Mouse (Mus musculus): ENCODE data around the gene Iqgap3.

Iqgap3 gene

GRCm38 (mm10) chr3:88150999-88151364 lies 69.2 kb downstream of the Iqgap3 start:
- peak; percentile 53 for DNase-seq

- peak; percentile 86 for DNase-seq
These were observed 70.3 kb downstream of the Iqgap3 start for GRCm38 (mm10) chr3:88152056-88152455.

- no peak for DNase-seq
These were observed 71.7 kb downstream of the Iqgap3 start for GRCm38 (mm10) chr3:88153290-88154011.

DNA sequence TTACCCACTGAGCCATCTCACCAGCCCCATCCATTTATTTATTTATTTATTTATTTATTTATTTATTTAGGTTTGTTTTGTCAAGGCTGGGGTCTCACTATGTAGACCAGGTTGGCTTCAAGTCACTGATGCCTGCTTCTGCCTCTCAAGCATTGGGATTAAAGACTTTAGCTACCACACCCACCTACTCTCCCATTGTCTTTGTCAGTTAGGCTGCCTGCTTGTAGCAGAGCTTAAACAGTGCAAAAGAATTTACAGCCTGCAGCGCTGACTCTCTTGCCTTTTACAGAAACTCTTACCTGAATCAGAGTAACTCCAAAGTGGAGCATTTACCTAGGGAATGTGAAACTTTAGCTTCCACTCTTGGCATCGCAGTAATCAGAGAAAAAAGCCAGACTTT lies 72.5 kb downstream of the Iqgap3 start:
- no peak for DNase-seq

GRCm38 (mm10) chr3:88156817-88157216 lies 75.0 kb downstream of the Iqgap3 start:
- peak; percentile 38 for DNase-seq

- peak; percentile 63 for DNase-seq
These were observed 76.2 kb downstream of the Iqgap3 start for GRCm38 (mm10) chr3:88157771-88158597.

DNA sequence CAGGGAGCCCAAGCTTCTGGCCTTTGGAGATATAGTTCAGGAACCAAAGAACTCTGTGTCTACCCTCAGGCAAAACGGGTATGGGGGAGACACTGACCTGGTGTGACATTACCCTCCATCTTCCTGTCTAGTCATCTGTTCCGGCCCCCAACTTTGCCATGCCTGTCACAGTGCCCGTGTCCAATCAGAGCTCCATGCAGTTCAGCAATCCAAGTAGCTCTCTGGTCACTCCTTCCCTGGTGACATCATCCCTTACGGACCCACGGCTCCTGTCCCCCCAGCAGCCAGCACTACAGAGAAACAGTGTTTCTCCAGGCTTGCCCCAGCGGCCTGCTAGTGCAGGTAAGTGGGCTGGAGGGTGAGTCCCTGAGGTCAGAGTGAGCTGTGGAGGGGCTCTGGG lies 77.2 kb downstream of the Iqgap3 start:
- DNase-seq: no peak

DNA sequence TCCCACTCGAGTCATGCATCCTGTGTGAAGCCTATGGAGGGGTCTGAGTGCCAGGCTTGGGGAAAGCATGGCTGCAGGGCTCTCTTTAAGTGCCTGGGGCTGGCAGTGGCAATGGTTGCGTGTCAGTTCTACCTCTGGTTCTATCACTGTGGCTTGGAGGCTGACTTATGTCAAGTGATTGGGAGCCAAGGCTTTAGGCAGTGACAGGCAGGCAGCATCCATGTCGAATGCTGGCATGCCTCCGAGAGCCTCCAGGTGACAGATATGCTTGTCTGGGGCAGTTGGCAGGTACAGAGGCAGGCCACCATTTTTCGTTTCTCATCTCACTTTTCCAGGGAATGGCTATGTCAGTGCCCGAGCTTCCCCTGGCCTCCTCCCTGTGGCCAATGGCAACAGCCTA lies 79.1 kb downstream of the Iqgap3 start:
- peak; percentile 71 for DNase-seq

DNA sequence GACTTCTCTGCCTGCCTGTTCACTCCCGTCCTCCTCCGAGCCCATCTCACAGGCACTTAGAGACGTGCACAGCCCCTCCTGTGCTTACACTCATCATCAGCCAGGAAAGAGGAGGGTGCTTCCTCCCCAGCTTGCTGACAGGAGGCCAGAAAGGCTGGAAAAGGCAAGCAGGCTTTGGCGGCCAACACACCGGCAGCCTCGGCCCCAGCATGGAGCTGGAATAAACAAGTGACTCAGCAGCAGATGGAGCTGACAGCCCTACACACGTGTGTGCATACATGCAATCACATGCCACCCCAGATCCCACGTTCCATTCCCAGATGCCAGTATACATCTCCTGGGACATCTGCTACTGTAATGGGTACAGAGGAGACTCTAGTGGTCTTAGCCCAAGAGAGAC lies 80.5 kb downstream of the Iqgap3 start:
- peak; percentile 95 for DNase-seq

- peak; percentile 58 for DNase-seq
These were observed 81.0 kb downstream of the Iqgap3 start for GRCm38 (mm10) chr3:88162811-88163210.

DNA sequence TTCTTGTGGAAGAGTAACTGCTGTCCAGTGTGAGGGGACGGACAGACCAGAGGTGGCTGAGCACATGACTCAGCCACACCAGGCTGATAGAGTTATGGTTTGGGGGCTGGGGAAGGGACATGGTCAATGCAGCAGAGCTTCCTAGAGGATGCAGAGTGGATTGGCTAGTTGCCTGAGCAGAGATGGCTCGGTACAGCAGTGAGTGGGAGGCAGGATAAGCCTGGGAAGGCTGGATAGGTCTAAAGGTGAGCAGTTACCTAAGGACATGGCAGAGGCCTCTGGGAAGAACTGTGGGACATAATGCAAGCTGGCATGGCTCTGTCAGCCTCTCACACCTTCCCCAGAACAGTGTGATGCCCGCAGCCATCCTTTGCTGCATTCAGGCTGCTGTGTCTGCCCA lies 82.1 kb downstream of the Iqgap3 start:
- peak; percentile 53 for DNase-seq

GRCm38 (mm10) chr3:88164263-88164662 lies 82.5 kb downstream of the Iqgap3 start:
- DNase-seq: no peak

DNA sequence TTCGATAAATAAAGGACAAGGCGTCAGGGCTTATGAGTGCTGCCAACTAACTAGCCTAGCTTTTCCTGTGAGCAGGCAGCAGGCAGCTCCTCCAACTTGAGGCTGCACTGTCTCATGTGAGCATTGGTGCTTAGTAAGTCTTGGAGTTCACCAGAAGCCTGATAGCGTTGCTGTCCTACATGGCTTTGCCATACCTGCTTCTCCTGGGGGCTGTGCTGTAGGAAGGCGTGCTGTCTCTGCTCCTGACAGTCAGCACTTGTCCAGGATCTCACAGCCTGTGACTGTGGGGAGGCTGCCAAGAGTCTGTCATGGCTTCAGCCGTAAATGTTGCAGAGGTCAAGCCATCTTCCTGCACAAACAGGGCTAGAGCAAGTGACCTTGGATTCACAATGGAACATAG lies 84.3 kb downstream of the Iqgap3 start:
- DNase-seq: peak; percentile 62

DNA sequence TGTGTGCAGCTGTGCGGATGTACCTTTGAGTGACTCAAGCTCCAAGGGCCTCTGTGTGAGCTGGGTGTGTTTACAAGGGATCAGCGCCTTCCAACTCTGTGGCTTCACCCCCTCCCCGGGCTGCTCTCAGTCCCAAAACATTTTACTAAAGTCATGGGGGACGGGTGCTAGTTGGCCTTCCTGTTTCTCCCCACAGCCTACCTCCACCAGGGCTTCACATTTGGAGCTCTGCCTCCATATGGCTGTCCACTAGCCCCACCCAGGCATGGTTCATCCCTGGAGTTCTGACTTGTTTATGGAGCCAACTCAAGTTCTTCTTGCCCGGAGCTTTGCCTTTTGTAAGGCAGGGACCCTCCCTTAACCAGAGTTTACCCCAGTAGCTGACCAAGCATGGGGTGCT lies 88.6 kb downstream of the Iqgap3 start:
- no peak for DNase-seq

Measured in cerebellum, adult 9-11 months (tissue).